Comparison of ENCODE assay signal across 8 mouse cellular contexts in genomic region chr11:88203712-88204532, GRCm38 (mm10). TPM values are rescaled to one million over a fixed set of nuclear protein-coding genes. Genes with fewer than 3 reads are reported as not detected.
DNase-seq lines count a peak whose midpoint lies in the region; ATAC-seq and TF ChIP-seq lines count a peak whose summit lies in the region.

TSS of gene Mrps23 (plus strand) at chr11:88204388.

- H3K4me1 ChIP-seq in bone marrow, adult 2 months (ENCODE audit: control insufficient read depth, insufficient read depth, low read length), result no peaks in the 10 kb centered on the region; the same call in 1 of the 2 replicates
- peaks cover 14% of the 10 kb centered on the region for H3K4me1 ChIP-seq in embryonic facial prominence, embryonic 15.5 days
- H3K4me1 ChIP-seq in kidney, embryonic 14.5 days (ENCODE audit: control insufficient read depth, insufficient read depth, low read length), result peaks cover 14% of the 10 kb centered on the region
- peaks cover 15% of the 10 kb centered on the region for H3K4me1 ChIP-seq in limb, embryonic 15.5 days

- ATAC-seq in embryonic facial prominence, embryonic 15.5 days (ENCODE audit: insufficient number of reproducible peaks, low FRiP score, low TSS enrichment, low read depth), result peak; percentile 93
- peak; percentile 95 for ATAC-seq in kidney, embryonic 14.5 days (ENCODE audit: low FRiP score, low TSS enrichment)
- ATAC-seq in limb, embryonic 15.5 days (ENCODE audit: insufficient number of reproducible peaks, low FRiP score, low TSS enrichment, low read depth), result peak; percentile 89

- peak within 1 kb of the TSS; percentile 78 for H3K4me2 ChIP-seq in embryonic facial prominence, embryonic 15.5 days (replicated peaks)
- H3K4me2 ChIP-seq in kidney, embryonic 14.5 days (replicated peaks; ENCODE audit: low read depth, low read length), result peak within 1 kb of the TSS; percentile 91
- peak within 1 kb of the TSS; percentile 81 for H3K4me2 ChIP-seq in limb, embryonic 15.5 days

- peak within 1 kb of the TSS; percentile 43 for H3K27ac ChIP-seq in bone marrow, adult 2 months (ENCODE audit: control insufficient read depth, insufficient read depth, low read depth, low read length, poor library complexity)
- peak within 1 kb of the TSS; percentile 91 for H3K27ac ChIP-seq in embryonic facial prominence, embryonic 15.5 days (replicated peaks)
- peak within 1 kb of the TSS; percentile 86 for H3K27ac ChIP-seq in kidney, embryonic 14.5 days (ENCODE audit: low read depth, low read length)
- peak within 1 kb of the TSS; percentile 94 for H3K27ac ChIP-seq in limb, embryonic 15.5 days

- H3K27me3 ChIP-seq in embryonic facial prominence, embryonic 15.5 days, result no peaks in the 10 kb centered on the region
- H3K27me3 ChIP-seq in kidney, embryonic 14.5 days (ENCODE audit: control insufficient read depth, insufficient read depth, low read length), result no peaks in the 10 kb centered on the region; the same call in 1 of the 2 replicates
- H3K27me3 ChIP-seq in limb, embryonic 15.5 days, result no peaks in the 10 kb centered on the region

- under 1% methylated on average over 51 of the region's 51 CpGs for WGBS in bone marrow, adult 2 months
- WGBS in embryonic facial prominence, embryonic 15.5 days, result under 1% methylated on average over 51 of the region's 51 CpGs
- WGBS in kidney, embryonic 14.5 days, result under 1% methylated on average over 51 of the region's 51 CpGs
- under 1% methylated on average over 51 of the region's 51 CpGs for WGBS in limb, embryonic 15.5 days

- peak within 1 kb of the TSS; percentile 92 for H3K4me3 ChIP-seq in bone marrow, adult 2 months (replicated peaks; ENCODE audit: control insufficient read depth, low read depth, low read length)
- H3K4me3 ChIP-seq in embryonic facial prominence, embryonic 15.5 days (replicated peaks), result peak within 1 kb of the TSS; percentile 74
- H3K4me3 ChIP-seq in kidney, embryonic 14.5 days (ENCODE audit: low read length), result peak within 1 kb of the TSS; percentile 94
- peak within 1 kb of the TSS; percentile 87 for H3K4me3 ChIP-seq in limb, embryonic 15.5 days

- no peaks in the 10 kb centered on the region for H3K9me3 ChIP-seq in embryonic facial prominence, embryonic 15.5 days (replicated peaks)
- H3K9me3 ChIP-seq in kidney, embryonic 14.5 days (ENCODE audit: control insufficient read depth, low read length), result no peaks in the 10 kb centered on the region
- no peaks in the 10 kb centered on the region for H3K9me3 ChIP-seq in limb, embryonic 15.5 days

- TF ChIP-seq CTCF in bone marrow, adult 2 months (IDR thresholded peaks at IDR 0.05; ENCODE audit: control insufficient read depth, insufficient read depth, low read length), result peak; percentile 15; the same call in 1 of the 2 replicates

- TF ChIP-seq POLR2A in bone marrow, adult 2 months (IDR thresholded peaks at IDR 0.05; ENCODE audit: borderline replicate concordance, control insufficient read depth, low read depth, low read length), result peak; percentile 90; the same call in 1 of the 2 replicates

- DNase-seq in 416B (ENCODE audit: low read depth), result peak; percentile 96
- peak; percentile 94 to 95 for DNase-seq in heart, adult 9 months (ENCODE audit: low spot score in 2 of 2)
- peak; percentile 71 to 81 for DNase-seq in monocyte, adult 2 months (ENCODE audit: low read depth in 1 of 2, low spot score in 2 of 2)
- peak; percentile 92 to 93 for DNase-seq in spleen, postnatal 36 days (ENCODE audit: low spot score in 2 of 2)

- H3K9ac ChIP-seq in embryonic facial prominence, embryonic 15.5 days, result peak within 1 kb of the TSS; percentile 71
- peak within 1 kb of the TSS; percentile 87 for H3K9ac ChIP-seq in kidney, embryonic 14.5 days (ENCODE audit: low read depth, low read length)
- H3K9ac ChIP-seq in limb, embryonic 15.5 days, result peak within 1 kb of the TSS; percentile 84

- peaks cover 9% of the 10 kb centered on the region for H3K36me3 ChIP-seq in embryonic facial prominence, embryonic 15.5 days
- H3K36me3 ChIP-seq in kidney, embryonic 14.5 days (ENCODE audit: control insufficient read depth, insufficient read depth, low read length), result peaks cover 3% of the 10 kb centered on the region; the same call in 1 of the 2 replicates
- H3K36me3 ChIP-seq in limb, embryonic 15.5 days, result 0 out of 2 replicates have a peak, but pooled peaks cover 6% of the 10 kb centered on the region

RNA-seq across cellular contexts. Expression of gene Mrps23, which starts in this region (rescaled TPM):
- polyA plus RNA-seq in bone marrow, adult 2 months (2011; ENCODE audit: insufficient read depth, insufficient read length, low replicate concordance, missing spikeins), result 16.2 and 38.2 TPM in 2 replicates
- 58.4 and 61.6 TPM in 2 replicates for polyA plus RNA-seq in embryonic facial prominence, embryonic 15.5 days (2015; fragmentation: Nextera tagmentation; extraction: Ambion mirVana)
- 62.3 and 63.6 TPM in 2 replicates for polyA plus RNA-seq in kidney, embryonic 14.5 days (2014; fragmentation: Nextera tagmentation; extraction: Ambion mirVana)
- polyA plus RNA-seq in limb, embryonic 15.5 days (2015; fragmentation: Nextera tagmentation; extraction: Ambion mirVana), result 52.4 and 53.0 TPM in 2 replicates

Comparison
In these comparisons a context has a peak if more than half of its experiments do, and no peak if none do; other contexts are left out.
1. Peak in every context shown above with its lines: DNase-seq, ATAC-seq, H3K4me3 ChIP-seq and H3K27ac ChIP-seq.
2. H3K27ac ChIP-seq: peak in every context shown above with its lines; median percentile 94 in limb, embryonic 15.5 days; 91 in embryonic facial prominence, embryonic 15.5 days; 86 in kidney, embryonic 14.5 days; 43 in bone marrow, adult 2 months.